Mouse (Mus musculus) T-helper 1 cell (primary cell): ENCODE results near the gene Prmt1.

Source experiments
- in situ Hi-C: fragments of 300-600 bp; cut with MboI, MseI; formaldehyde crosslinking; loops from one replicate; pipeline ENCODE4 v1.15.1; 2025; ENCODE audit warnings: high pct_unique_total_duplicates

The Prmt1 gene

GRCm38 (mm10) chr7:44952611-44953306 lies 33.6 kb downstream of the Prmt1 start:
- in situ Hi-C loops: loop anchor here (5.0 kb wide), 1 partner anchor 230 kb away; no protein-coding TSS in a partner anchor

GRCm38 (mm10) chr7:44951960-44952359 lies 34.4 kb downstream of the Prmt1 start:
- in situ Hi-C loops: loop anchor here (5.0 kb wide), 1 partner anchor 230 kb away; no protein-coding TSS in a partner anchor

- in situ Hi-C loops: loop anchor here (5.0 kb wide), 1 partner anchor 228 kb away; no protein-coding TSS in a partner anchor
Observed at GRCm38 (mm10) chr7:44949922-44950321, 36.4 kb downstream of the Prmt1 start.

- in situ Hi-C loops: no loop called here
Observed at GRCm38 (mm10) chr7:44942904-44943303, 43.5 kb downstream of the Prmt1 start, which contains the start of gene Tsks. Gene Tsks (plus strand): TSS chr7:44943204.

GRCm38 (mm10) chr7:44938680-44939079 lies 47.7 kb downstream of the Prmt1 start:
- in situ Hi-C loops: no loop called here

GRCm38 (mm10) chr7:44929204-44930151 lies 56.9 kb downstream of the Prmt1 start, which contains the start of gene Ap2a1:
Gene Ap2a1 (minus strand): TSS chr7:44929496.
- in situ Hi-C loops: no loop called here

- in situ Hi-C loops: no loop called here
Observed at GRCm38 (mm10) chr7:44928570-44928969, 57.8 kb downstream of the Prmt1 start.
